Mouse (Mus musculus) midbrain, postnatal 0 days (tissue): ENCODE measurements at regions not wholly inside any gene's neighbourhood (a gene's known extent, or its start where the extent isn't known, plus 50 kb on each side); places are given as distances from the start of the nearest gene placed in this dataset.
A peak's percentile ranks its signal among the peaks of the same experiment; 100 is the strongest.

ENCODE experiments used
- ATAC-seq: fragments of 200-750 bp; cut with Nextera tagmentation; 2 replicates; pipeline ENCODE4 v1.8.0; 2017; ENCODE audit warnings: moderate number of reproducible peaks, mild to moderate bottlenecking, moderate TSS enrichment, moderate library complexity; ENCODE audit not compliant: low FRiP score
- DNase-seq: peaks from one replicate; pipeline ENCODE4 v3.0.0-alpha.2; 2015; ENCODE audit warnings: low spot score
- H3K27ac ChIP-seq: fragments of 300-500 bp; sonication (generic); 2 replicates; pipeline ENCODE4 v1.5.1; 2014; ENCODE audit warnings: low read depth, mild to moderate bottlenecking, low read length, mixed read lengths
- H3K27me3 ChIP-seq: fragments of 300-500 bp; sonication (generic); 2 replicates; pipeline ENCODE4 v1.6.1; 2014; ENCODE audit warnings: low read length, control low read depth, mixed read lengths; ENCODE audit not compliant: insufficient read depth
- H3K36me3 ChIP-seq: fragments of 300-500 bp; sonication (generic); 2 replicates; pipeline ENCODE4 v1.6.1; 2014; ENCODE audit warnings: low read length, control low read depth, mixed read lengths; ENCODE audit not compliant: insufficient read depth
- H3K4me1 ChIP-seq: fragments of 300-500 bp; sonication (generic); 2 replicates; pipeline ENCODE4 v1.6.1; 2014; ENCODE audit warnings: mild to moderate bottlenecking, control low read depth, antibody characterized with exemption, low read length, mixed read lengths; ENCODE audit not compliant: insufficient read depth
- H3K4me2 ChIP-seq: fragments of 300-500 bp; sonication (generic); 2 replicates; pipeline ENCODE4 v1.6.1; 2014; ENCODE audit warnings: low read depth, mild to moderate bottlenecking, low read length, mixed read lengths; ENCODE audit not compliant: poor library complexity, severe bottlenecking
- H3K4me3 ChIP-seq: fragments of 300-500 bp; sonication (generic); 2 replicates; pipeline ENCODE4 v1.5.1; 2014; ENCODE audit warnings: low read depth, mild to moderate bottlenecking, low read length, moderate library complexity
- H3K9ac ChIP-seq: fragments of 300-500 bp; sonication (generic); replicated peaks from 2 replicates; pipeline ENCODE4 v1.6.1; 2014; ENCODE audit warnings: mild to moderate bottlenecking, low read length, moderate library complexity, mixed read lengths; ENCODE audit not compliant: poor library complexity, severe bottlenecking
- H3K9me3 ChIP-seq: fragments of 300-500 bp; sonication (generic); 2 replicates; pipeline ENCODE4 v1.6.1; 2016; ENCODE audit warnings: low read length, control low read depth
- CTCF ChIP-seq: IDR thresholded peaks from 2 replicates; pipeline ENCODE4 v1.5.1; 2016; ENCODE audit warnings: antibody characterized with exemption, mild to moderate bottlenecking
- WGBS: fragments of 180-500 bp; shearing (Covaris S2); extraction: QIAGEN DNeasy Blood & Tissue Kit; methylation state at CpG from one replicate; pipeline ENCODE4 v1.1.7; 2014; 5-methylcytosine and 5-hydroxymethylcytosine counted together

- no peak for DNase-seq
- TF ChIP-seq CTCF: no peak
- Histone ChIP-seq H3K4me1 (no peaks in the 10 kb centered on the region), H3K4me3 (no peak overlapping the region), H3K9ac (no peak overlapping the region), H3K9me3 (no peaks in the 10 kb centered on the region), H3K27ac (no peak overlapping the region), H3K4me2 (no peak overlapping the region), H3K27me3 (no peaks in the 10 kb centered on the region), H3K36me3 (no peaks in the 10 kb centered on the region)
- no peak for ATAC-seq
- 48% methylated on average over 1 of the region's 1 CpGs for WGBS
These were observed 800.9 kb upstream of the A1bg start for GRCm38 (mm10) chr15:61723696-61724095.

DNA sequence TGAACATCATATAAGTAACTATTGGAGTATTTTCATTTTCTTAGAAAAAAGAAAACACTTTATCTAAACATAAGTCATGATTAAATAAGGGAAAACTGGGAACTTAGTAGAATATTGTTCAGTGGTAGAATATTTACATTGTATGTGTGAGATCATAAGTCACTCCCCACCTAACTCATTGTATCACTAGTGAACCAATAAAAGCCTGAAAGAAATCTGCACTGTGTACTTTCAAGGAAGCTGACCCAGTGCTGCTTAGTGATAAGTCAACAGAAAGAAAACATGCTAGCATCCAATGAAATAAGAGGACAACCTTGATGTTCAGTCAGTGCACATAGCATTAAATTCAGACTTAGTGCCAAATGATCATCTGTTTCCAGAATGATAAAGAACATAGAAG is 795.7 kb upstream of the A1bg start:
- TF ChIP-seq CTCF: no peak
- H3K36me3 ChIP-seq: no peaks in the 10 kb centered on the region
- ATAC-seq (no peak), DNase-seq (no peak)
- no peak overlapping the region for H3K4me2 ChIP-seq
- H3K27ac ChIP-seq: no peak overlapping the region
- H3K9me3 ChIP-seq: no peaks in the 10 kb centered on the region
- H3K27me3 ChIP-seq: no peaks in the 10 kb centered on the region
- H3K4me1 ChIP-seq: no peaks in the 10 kb centered on the region
- no peak overlapping the region for H3K4me3 ChIP-seq
- H3K9ac ChIP-seq: no peak overlapping the region

GRCm38 (mm10) chr15:61717216-61717615 is 794.4 kb upstream of the A1bg start:
- H3K9ac ChIP-seq: no peak overlapping the region
- ATAC-seq: no peak
- DNase-seq: no peak
- H3K36me3 ChIP-seq: no peaks in the 10 kb centered on the region
- no peak overlapping the region for H3K4me2 ChIP-seq
- no peaks in the 10 kb centered on the region for H3K4me1 ChIP-seq
- 81% methylated on average over 1 of the region's 1 CpGs for WGBS
- no peak for TF ChIP-seq CTCF
- H3K9me3 ChIP-seq: no peaks in the 10 kb centered on the region
- no peak overlapping the region for H3K27ac ChIP-seq
- H3K4me3 ChIP-seq: no peak overlapping the region
- no peaks in the 10 kb centered on the region for H3K27me3 ChIP-seq

- no peak overlapping the region for H3K27ac ChIP-seq
- 69% methylated on average over 2 of the region's 2 CpGs for WGBS
- H3K4me3 ChIP-seq: no peak overlapping the region
- no peak overlapping the region for H3K9ac ChIP-seq
- H3K27me3 ChIP-seq: no peaks in the 10 kb centered on the region
- H3K36me3 ChIP-seq: no peaks in the 10 kb centered on the region
- H3K4me1 ChIP-seq: no peaks in the 10 kb centered on the region
- no peaks in the 10 kb centered on the region for H3K9me3 ChIP-seq
- no peak for TF ChIP-seq CTCF
- ATAC-seq (no peak), DNase-seq (no peak)
- H3K4me2 ChIP-seq: no peak overlapping the region
These were observed 791.1 kb upstream of the A1bg start for GRCm38 (mm10) chr15:61713953-61714352.

DNA sequence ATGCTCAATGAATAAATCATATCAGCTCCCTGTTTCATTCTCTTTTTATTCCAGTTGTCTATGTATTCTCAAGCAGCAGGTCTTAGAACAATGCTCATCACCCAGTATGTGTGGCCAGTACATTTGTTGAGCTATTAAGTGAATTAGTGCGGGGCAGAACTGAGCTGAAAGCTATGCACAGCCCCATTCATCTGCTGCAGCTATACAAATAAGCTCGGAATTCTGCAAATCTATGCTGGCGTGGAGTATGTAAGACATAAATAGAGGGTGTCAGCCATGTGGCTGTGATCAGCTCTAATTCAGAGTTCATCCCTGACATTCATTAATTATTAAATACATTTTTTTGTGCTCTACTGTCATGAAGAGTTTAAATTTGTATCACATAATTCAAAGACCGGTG is 786.1 kb upstream of the A1bg start:
- H3K9ac ChIP-seq: no peak overlapping the region

GRCm38 (mm10) chr15:61707952-61708351 is 785.1 kb upstream of the A1bg start:
- no peaks in the 10 kb centered on the region for H3K9me3 ChIP-seq
- no peak for ATAC-seq
- WGBS: 77% methylated on average over 6 of the region's 6 CpGs
- H3K4me3 ChIP-seq: no peak overlapping the region
- no peak for TF ChIP-seq CTCF
- H3K27ac ChIP-seq: no peak overlapping the region
- DNase-seq: peak; percentile 73
- H3K36me3 ChIP-seq: no peaks in the 10 kb centered on the region
- H3K4me2 ChIP-seq: no peak overlapping the region
- H3K9ac ChIP-seq: no peak overlapping the region
- no peaks in the 10 kb centered on the region for H3K4me1 ChIP-seq
- H3K27me3 ChIP-seq: no peaks in the 10 kb centered on the region

More for the DNA sequence above, 786.1 kb upstream of the A1bg start:
- 46% methylated on average over 4 of the region's 4 CpGs for whole genome bisulfite sequencing
- Histone ChIP-seq H3K4me2 (no peak overlapping the region), H3K9me3 (no peaks in the 10 kb centered on the region), H3K27me3 (no peaks in the 10 kb centered on the region), H3K4me1 (no peaks in the 10 kb centered on the region), H3K27ac (no peak overlapping the region), H3K36me3 (no peaks in the 10 kb centered on the region), H3K4me3 (no peak overlapping the region)
- DNase-seq: no peak
- no peak for TF ChIP-seq CTCF
- ATAC-seq: no peak

- H3K27me3 ChIP-seq: no peaks in the 10 kb centered on the region
- no peaks in the 10 kb centered on the region for H3K4me1 ChIP-seq
- TF ChIP-seq CTCF: no peak
- 77% methylated on average over 1 of the region's 1 CpGs for WGBS
- no peak overlapping the region for H3K4me3 ChIP-seq
- no peaks in the 10 kb centered on the region for H3K9me3 ChIP-seq
- H3K4me2 ChIP-seq: no peak overlapping the region
- H3K9ac ChIP-seq: no peak overlapping the region
- no peaks in the 10 kb centered on the region for H3K36me3 ChIP-seq
- ATAC-seq: no peak
- no peak for DNase-seq
- no peak overlapping the region for H3K27ac ChIP-seq
These were observed 769.9 kb upstream of the A1bg start for GRCm38 (mm10) chr15:61692679-61693078.
